Comparison of ENCODE assay signal across 14 mouse cellular contexts in genomic region chr8:91304481-91305386, GRCm38 (mm10). TPM values are rescaled to one million over a fixed set of nuclear protein-coding genes. Genes with fewer than 3 reads are reported as not detected.
DNase-seq lines count a peak whose midpoint lies in the region; ATAC-seq and TF ChIP-seq lines count a peak whose summit lies in the region.
"Had no signal": no experiment of that assay in that cellular context is flagged by ENCODE, and none has a peak within 500 bp of the region (broad histone marks: within the 10 kb centered on the region; RNA-seq: fewer than 3 reads in every experiment).

No protein-coding gene starts in this region.

- H3K4me1 ChIP-seq in hindbrain, postnatal 0 days (ENCODE audit: insufficient read depth, low read length) = no peaks in the 10 kb centered on the region
- H3K4me1 ChIP-seq in hindbrain, embryonic 11.5 days (replicated peaks; ENCODE audit: control insufficient read depth, insufficient read depth, low read length) = no peaks in the 10 kb centered on the region
- no peaks in the 10 kb centered on the region for H3K4me1 ChIP-seq in midbrain, postnatal 0 days (ENCODE audit: insufficient read depth, low read length)
- H3K4me1 ChIP-seq in midbrain, embryonic 15.5 days = no peaks in the 10 kb centered on the region
- H3K4me1 ChIP-seq in hindbrain, embryonic 16.5 days (ENCODE audit: control insufficient read depth, insufficient read depth, low read depth, low read length) = no peaks in the 10 kb centered on the region
- H3K4me1 ChIP-seq: heart, embryonic 12.5 days; hindbrain, embryonic 15.5 days had no signal

- WGBS in hindbrain, postnatal 0 days = 87% methylated on average over 17 of the region's 17 CpGs
- WGBS in hindbrain, embryonic 11.5 days = 83% methylated on average over 17 of the region's 17 CpGs
- 86% methylated on average over 17 of the region's 17 CpGs for WGBS in midbrain, postnatal 0 days
- 86% methylated on average over 17 of the region's 17 CpGs for WGBS in midbrain, embryonic 15.5 days
- 86% methylated on average over 17 of the region's 17 CpGs for WGBS in hindbrain, embryonic 16.5 days

- peak; percentile 34 for TF ChIP-seq CTCF in hindbrain, postnatal 0 days (IDR thresholded peaks at IDR 0.05; ENCODE audit: low read depth)
- peak; percentile 54 for TF ChIP-seq CTCF in midbrain, postnatal 0 days (IDR thresholded peaks at IDR 0.05)

- H3K27ac ChIP-seq in hindbrain, postnatal 0 days = no peak overlapping the region
- no peak overlapping the region for H3K27ac ChIP-seq in hindbrain, embryonic 11.5 days (ENCODE audit: low read depth, low read length)
- no peak overlapping the region for H3K27ac ChIP-seq in midbrain, postnatal 0 days (ENCODE audit: low read depth, low read length)
- H3K27ac ChIP-seq in midbrain, embryonic 15.5 days = no peak overlapping the region
- H3K27ac ChIP-seq in hindbrain, embryonic 16.5 days (ENCODE audit: low read depth, low read length) = no peak overlapping the region
- H3K27ac ChIP-seq: hindbrain, embryonic 15.5 days had no signal

- ATAC-seq in hindbrain, postnatal 0 days = no peak
- ATAC-seq in hindbrain, embryonic 11.5 days (ENCODE audit: low FRiP score) = no peak
- ATAC-seq in midbrain, postnatal 0 days (ENCODE audit: low FRiP score) = no peak
- ATAC-seq in midbrain, embryonic 15.5 days (replicated peaks) = no peak
- no peak for ATAC-seq in hindbrain, embryonic 16.5 days
- ATAC-seq: forebrain, embryonic 14.5 days had no signal

- no peak overlapping the region for H3K4me3 ChIP-seq in hindbrain, postnatal 0 days (ENCODE audit: low read length)
- H3K4me3 ChIP-seq in hindbrain, embryonic 11.5 days (ENCODE audit: low read depth, low read length) = no peak overlapping the region
- H3K4me3 ChIP-seq in midbrain, postnatal 0 days (ENCODE audit: low read depth, low read length) = no peak overlapping the region
- no peak overlapping the region for H3K4me3 ChIP-seq in midbrain, embryonic 15.5 days
- no peak overlapping the region for H3K4me3 ChIP-seq in hindbrain, embryonic 16.5 days (ENCODE audit: low read length)
- H3K4me3 ChIP-seq: heart, embryonic 12.5 days; hindbrain, embryonic 15.5 days had no signal

- H3K4me2 ChIP-seq in hindbrain, postnatal 0 days (ENCODE audit: low read depth, low read length) = no peak overlapping the region
- H3K4me2 ChIP-seq in hindbrain, embryonic 11.5 days (replicated peaks; ENCODE audit: low read depth, low read length) = no peak overlapping the region
- no peak overlapping the region for H3K4me2 ChIP-seq in midbrain, postnatal 0 days (ENCODE audit: low read depth, low read length, poor library complexity, severe bottlenecking)
- no peak overlapping the region for H3K4me2 ChIP-seq in midbrain, embryonic 15.5 days
- H3K4me2 ChIP-seq in hindbrain, embryonic 16.5 days (ENCODE audit: low read length) = no peak overlapping the region
- H3K4me2 ChIP-seq: heart, embryonic 12.5 days; hindbrain, embryonic 15.5 days had no signal

- no peak overlapping the region for H3K9ac ChIP-seq in hindbrain, postnatal 0 days (replicated peaks; ENCODE audit: low read length)
- no peak overlapping the region for H3K9ac ChIP-seq in hindbrain, embryonic 11.5 days (ENCODE audit: low read depth, low read length)
- H3K9ac ChIP-seq in midbrain, postnatal 0 days (replicated peaks; ENCODE audit: low read length, poor library complexity, severe bottlenecking) = no peak overlapping the region
- no peak overlapping the region for H3K9ac ChIP-seq in midbrain, embryonic 15.5 days
- H3K9ac ChIP-seq in hindbrain, embryonic 16.5 days (ENCODE audit: low read depth, low read length) = no peak overlapping the region
- H3K9ac ChIP-seq: heart, embryonic 12.5 days; hindbrain, embryonic 15.5 days had no signal

- DNase-seq in hindbrain, postnatal 0 days (ENCODE audit: low spot score) = no peak
- no peak for DNase-seq in hindbrain, embryonic 11.5 days (ENCODE audit: low spot score)
- DNase-seq in midbrain, postnatal 0 days (ENCODE audit: low spot score) = no peak
- DNase-seq in fat pad, adult 2 months (ENCODE audit: extremely low read depth, low read depth, low spot score) = peak; percentile 73
- peak; percentile 39 for DNase-seq in urinary bladder, postnatal 25 days (ENCODE audit: low spot score)
- DNase-seq in c-Kit-positive CD71-positive TER-119-positive erythroid progenitor cells, embryonic 14.5 days (ENCODE audit: low spot score) = no peak
- DNase-seq: cerebellum, postnatal 36 days; layer of hippocampus, adult 9-11 months; spleen, adult 18-20 months had no signal

- no peaks in the 10 kb centered on the region for H3K9me3 ChIP-seq in hindbrain, postnatal 0 days (ENCODE audit: low read length)
- H3K9me3 ChIP-seq in hindbrain, embryonic 11.5 days (ENCODE audit: control insufficient read depth, low read length) = no peaks in the 10 kb centered on the region
- H3K9me3 ChIP-seq in midbrain, postnatal 0 days (ENCODE audit: low read length) = no peaks in the 10 kb centered on the region
- H3K9me3 ChIP-seq in midbrain, embryonic 15.5 days = no peaks in the 10 kb centered on the region
- no peaks in the 10 kb centered on the region for H3K9me3 ChIP-seq in hindbrain, embryonic 16.5 days (ENCODE audit: control insufficient read depth, low read length)
- H3K9me3 ChIP-seq: heart, embryonic 12.5 days; hindbrain, embryonic 15.5 days had no signal

- H3K27me3 ChIP-seq in hindbrain, postnatal 0 days (ENCODE audit: insufficient read depth, low read length) = no peaks in the 10 kb centered on the region
- no peaks in the 10 kb centered on the region for H3K27me3 ChIP-seq in hindbrain, embryonic 11.5 days (ENCODE audit: control insufficient read depth, insufficient read depth, low read length)
- H3K27me3 ChIP-seq in midbrain, postnatal 0 days (ENCODE audit: insufficient read depth, low read length) = no peaks in the 10 kb centered on the region
- no peaks in the 10 kb centered on the region for H3K27me3 ChIP-seq in midbrain, embryonic 15.5 days (replicated peaks)
- no peaks in the 10 kb centered on the region for H3K27me3 ChIP-seq in hindbrain, embryonic 16.5 days (replicated peaks; ENCODE audit: control insufficient read depth, insufficient read depth, low read length)
- H3K27me3 ChIP-seq: heart, embryonic 12.5 days; hindbrain, embryonic 15.5 days had no signal

- peaks cover 17% of the 10 kb centered on the region; the same call in 1 of the 2 replicates for H3K36me3 ChIP-seq in hindbrain, postnatal 0 days (ENCODE audit: insufficient read depth, low read length)
- H3K36me3 ChIP-seq in hindbrain, embryonic 11.5 days (ENCODE audit: control insufficient read depth, insufficient read depth, low read length) = no peaks in the 10 kb centered on the region
- H3K36me3 ChIP-seq in midbrain, postnatal 0 days (ENCODE audit: insufficient read depth, low read length) = peaks cover 17% of the 10 kb centered on the region
- H3K36me3 ChIP-seq in midbrain, embryonic 15.5 days (replicated peaks) = peaks cover 7% of the 10 kb centered on the region; the same call in 1 of the 2 replicates
- peaks cover 10% of the 10 kb centered on the region for H3K36me3 ChIP-seq in hindbrain, embryonic 16.5 days (ENCODE audit: control insufficient read depth, insufficient read depth, low read length)

RNA-seq across cellular contexts. Expression of gene Rpgrip1l, which starts 8.3 kb away (rescaled TPM):
- total RNA-seq in hindbrain, postnatal 0 days (2014; rRNA removed) = 5.5 and 6.8 TPM in 2 replicates
- polyA plus RNA-seq in hindbrain, postnatal 0 days (2015; fragmentation: Nextera tagmentation; extraction: Ambion mirVana) = 12.1 and 12.7 TPM in 2 replicates
- polyA plus RNA-seq in hindbrain, embryonic 11.5 days (2014; fragmentation: Nextera tagmentation; extraction: Ambion mirVana) = 11.8 and 19.4 TPM in 2 replicates
- 8.4 and 9.4 TPM in 2 replicates for total RNA-seq in midbrain, postnatal 0 days (2014; rRNA removed)
- polyA plus RNA-seq in midbrain, postnatal 0 days (2015; fragmentation: Nextera tagmentation; extraction: Ambion mirVana) = 8.4 and 11.5 TPM in 2 replicates
- 12.6 and 12.9 TPM in 2 replicates for polyA plus RNA-seq in midbrain, embryonic 15.5 days (2015; fragmentation: Nextera tagmentation; extraction: Ambion mirVana)
- 10.0 and 10.6 TPM in 2 replicates for polyA plus RNA-seq in hindbrain, embryonic 16.5 days (2015; fragmentation: Nextera tagmentation; extraction: Ambion mirVana)

RNA-seq across cellular contexts. Expression of gene Fto, which starts 8.6 kb away (rescaled TPM):
- total RNA-seq in hindbrain, postnatal 0 days (2014; rRNA removed) = 80.7 and 83.2 TPM in 2 replicates
- 106 and 122 TPM in 2 replicates for polyA plus RNA-seq in hindbrain, postnatal 0 days (2015; fragmentation: Nextera tagmentation; extraction: Ambion mirVana)
- polyA plus RNA-seq in hindbrain, embryonic 11.5 days (2014; fragmentation: Nextera tagmentation; extraction: Ambion mirVana) = 94.7 and 107 TPM in 2 replicates
- 97.9 and 135 TPM in 2 replicates for total RNA-seq in midbrain, postnatal 0 days (2014; rRNA removed)
- polyA plus RNA-seq in midbrain, postnatal 0 days (2015; fragmentation: Nextera tagmentation; extraction: Ambion mirVana) = 151 and 153 TPM in 2 replicates
- polyA plus RNA-seq in midbrain, embryonic 15.5 days (2015; fragmentation: Nextera tagmentation; extraction: Ambion mirVana) = 167 and 176 TPM in 2 replicates
- 151 and 169 TPM in 2 replicates for polyA plus RNA-seq in hindbrain, embryonic 16.5 days (2015; fragmentation: Nextera tagmentation; extraction: Ambion mirVana)

Comparison
In these comparisons a context has a peak if more than half of its experiments do, and no peak if none do; other contexts are left out.
1. DNase-seq: peak in fat pad, adult 2 months (single experiment) and urinary bladder, postnatal 25 days (single experiment); none in hindbrain, postnatal 0 days (single experiment), hindbrain, embryonic 11.5 days (single experiment), midbrain, postnatal 0 days (single experiment) and c-Kit-positive CD71-positive TER-119-positive erythroid progenitor cells, embryonic 14.5 days (single experiment).